Mouse (Mus musculus): Measurements from ENCODE around the gene Krt15. TPM values are rescaled to one million over a fixed set of nuclear protein-coding genes. Genes with fewer than 3 reads are reported as not detected.

The Krt15 gene
- polyA plus RNA-seq, 1 experiment from 2014 or later: 314 TPM

GRCm38 (mm10) chr11:100120331-100120730 is 15.4 kb downstream of the Krt15 start:
- Histone ChIP-seq H3K4me2 (no peak overlapping the region), H3K9ac (no peak overlapping the region), H3K9me3 (no peaks in the 10 kb centered on the region), H3K36me3 (no peaks in the 10 kb centered on the region), H3K27me3 (no peaks in the 10 kb centered on the region), H3K4me1 (no peaks in the 10 kb centered on the region), H3K27ac (no peak overlapping the region), H3K4me3 (no peak overlapping the region)
- WGBS: 85% methylated on average over 5 of the region's 5 CpGs
- no peak for ATAC-seq (ENCODE audit: insufficient number of reproducible peaks, insufficient read depth, low FRiP score, low TSS enrichment, low read depth)

GRCm38 (mm10) chr11:100113742-100114029 is 22.0 kb downstream of the Krt15 start:
- Histone ChIP-seq H3K27ac (no peak overlapping the region), H3K4me2 (no peak overlapping the region), H3K4me1 (no peaks in the 10 kb centered on the region), H3K36me3 (no peaks in the 10 kb centered on the region), H3K9me3 (no peaks in the 10 kb centered on the region), H3K9ac (no peak overlapping the region), H3K27me3 (no peaks in the 10 kb centered on the region), H3K4me3 (no peak overlapping the region)
- no peak for ATAC-seq (ENCODE audit: insufficient number of reproducible peaks, insufficient read depth, low FRiP score, low TSS enrichment, low read depth)
- 84% methylated on average over 2 of the region's 2 CpGs for WGBS

- no peak overlapping the region for H3K9ac ChIP-seq
- 84% methylated on average over 11 of the region's 11 CpGs for WGBS
- H3K27me3 ChIP-seq: no peaks in the 10 kb centered on the region
- no peak overlapping the region for H3K4me3 ChIP-seq
- H3K36me3 ChIP-seq: no peaks in the 10 kb centered on the region
- ATAC-seq (ENCODE audit: insufficient number of reproducible peaks, insufficient read depth, low FRiP score, low TSS enrichment, low read depth): no peak
- H3K27ac ChIP-seq: no peak overlapping the region
- H3K4me2 ChIP-seq: no peak overlapping the region
- no peaks in the 10 kb centered on the region for H3K4me1 ChIP-seq
- no peaks in the 10 kb centered on the region for H3K9me3 ChIP-seq
These were observed 22.6 kb downstream of the Krt15 start for GRCm38 (mm10) chr11:100112935-100113741.

- no peak within 1 kb of the TSS for H3K9ac ChIP-seq
- no peaks in the 10 kb centered on the region for H3K4me1 ChIP-seq
- no peak within 1 kb of the TSS for H3K4me3 ChIP-seq
- no peak within 1 kb of the TSS for H3K4me2 ChIP-seq
- WGBS: 83% methylated on average over 6 of the region's 6 CpGs
- H3K9me3 ChIP-seq: no peaks in the 10 kb centered on the region
- no peak for ATAC-seq (ENCODE audit: insufficient number of reproducible peaks, insufficient read depth, low FRiP score, low TSS enrichment, low read depth)
- no peak within 1 kb of the TSS for H3K27ac ChIP-seq
- H3K36me3 ChIP-seq: no peaks in the 10 kb centered on the region
- H3K27me3 ChIP-seq: 0 out of 2 replicates have a peak, but pooled peaks cover 3% of the 10 kb centered on the region
These were observed 30.1 kb downstream of the Krt15 start, which contains the start of gene Krt36 for GRCm38 (mm10) chr11:100105576-100106122. TSS of gene Krt36 (minus strand) at chr11:100105626.

- Histone ChIP-seq H3K27ac (no peak overlapping the region), H3K4me1 (no peaks in the 10 kb centered on the region), H3K27me3 (0 out of 2 replicates have a peak, but pooled peaks cover 3% of the 10 kb centered on the region), H3K9ac (no peak overlapping the region), H3K36me3 (no peaks in the 10 kb centered on the region), H3K9me3 (no peaks in the 10 kb centered on the region), H3K4me3 (no peak overlapping the region), H3K4me2 (no peak overlapping the region)
- 68% methylated on average over 15 of the region's 15 CpGs for WGBS
- ATAC-seq (ENCODE audit: insufficient number of reproducible peaks, insufficient read depth, low FRiP score, low TSS enrichment, low read depth): no peak
These were observed 32.9 kb downstream of the Krt15 start for GRCm38 (mm10) chr11:100102693-100103429.

- Histone ChIP-seq H3K4me1 (no peaks in the 10 kb centered on the region), H3K9ac (no peak overlapping the region), H3K9me3 (no peaks in the 10 kb centered on the region), H3K27me3 (0 out of 2 replicates have a peak, but pooled peaks cover 3% of the 10 kb centered on the region), H3K4me3 (no peak overlapping the region), H3K36me3 (no peaks in the 10 kb centered on the region), H3K4me2 (no peak overlapping the region), H3K27ac (no peak overlapping the region)
- no peak for ATAC-seq (ENCODE audit: insufficient number of reproducible peaks, insufficient read depth, low FRiP score, low TSS enrichment, low read depth)
- WGBS: 79% methylated on average over 4 of the region's 4 CpGs
These were observed 35.3 kb downstream of the Krt15 start for GRCm38 (mm10) chr11:100100391-100100790.

GRCm38 (mm10) chr11:100097819-100098218 is 37.9 kb downstream of the Krt15 start:
- Histone ChIP-seq H3K4me1 (no peaks in the 10 kb centered on the region), H3K27me3 (no peaks in the 10 kb centered on the region), H3K9me3 (no peaks in the 10 kb centered on the region), H3K27ac (no peak overlapping the region), H3K4me2 (no peak overlapping the region), H3K9ac (no peak overlapping the region), H3K36me3 (no peaks in the 10 kb centered on the region), H3K4me3 (no peak overlapping the region)
- no peak for ATAC-seq (ENCODE audit: insufficient number of reproducible peaks, insufficient read depth, low FRiP score, low TSS enrichment, low read depth)
- 70% methylated on average over 9 of the region's 9 CpGs for WGBS

- no peaks in the 10 kb centered on the region for H3K36me3 ChIP-seq
- no peaks in the 10 kb centered on the region for H3K9me3 ChIP-seq
- no peak within 1 kb of the TSS for H3K27ac ChIP-seq
- no peak within 1 kb of the TSS for H3K9ac ChIP-seq
- H3K4me1 ChIP-seq: no peaks in the 10 kb centered on the region
- ATAC-seq (ENCODE audit: insufficient number of reproducible peaks, insufficient read depth, low FRiP score, low TSS enrichment, low read depth): no peak
- WGBS: 84% methylated on average over 9 of the region's 9 CpGs
- no peaks in the 10 kb centered on the region for H3K27me3 ChIP-seq
- H3K4me2 ChIP-seq: no peak within 1 kb of the TSS
- H3K4me3 ChIP-seq: no peak within 1 kb of the TSS
These were observed 39.6 kb downstream of the Krt15 start, which contains the start of gene Krt35 for GRCm38 (mm10) chr11:100096141-100096540. TSS of gene Krt35 (minus strand) at chr11:100096241.

GRCm38 (mm10) chr11:100088378-100089025 is 47.2 kb downstream of the Krt15 start:
- H3K9ac ChIP-seq: no peak overlapping the region
- 61% methylated on average over 7 of the region's 7 CpGs for WGBS
- no peaks in the 10 kb centered on the region for H3K27me3 ChIP-seq
- no peak overlapping the region for H3K27ac ChIP-seq
- no peaks in the 10 kb centered on the region for H3K4me1 ChIP-seq
- no peaks in the 10 kb centered on the region for H3K36me3 ChIP-seq
- no peak overlapping the region for H3K4me3 ChIP-seq
- H3K9me3 ChIP-seq: 0 out of 2 replicates have a peak, but pooled peaks cover 4% of the 10 kb centered on the region
- no peak overlapping the region for H3K4me2 ChIP-seq
- no peak for ATAC-seq (ENCODE audit: insufficient number of reproducible peaks, insufficient read depth, low FRiP score, low TSS enrichment, low read depth)

- 92% methylated on average over 10 of the region's 10 CpGs for WGBS
- Histone ChIP-seq H3K4me2 (no peak within 1 kb of the TSS), H3K4me1 (no peaks in the 10 kb centered on the region), H3K27me3 (no peaks in the 10 kb centered on the region), H3K4me3 (no peak within 1 kb of the TSS), H3K36me3 (no peaks in the 10 kb centered on the region), H3K27ac (no peak within 1 kb of the TSS), H3K9ac (no peak within 1 kb of the TSS), H3K9me3 (0 out of 2 replicates have a peak, but pooled peaks cover 4% of the 10 kb centered on the region)
- ATAC-seq (ENCODE audit: insufficient number of reproducible peaks, insufficient read depth, low FRiP score, low TSS enrichment, low read depth): no peak
These were observed 47.9 kb downstream of the Krt15 start, which contains the start of gene Krt32 for GRCm38 (mm10) chr11:100087861-100088260. TSS of gene Krt32 (minus strand) at chr11:100088226.

All from embryonic facial prominence, embryonic 13.5 days (tissue).